Mouse (Mus musculus): ENCODE data around the gene Nav1. TPM values are rescaled to one million over a fixed set of nuclear protein-coding genes. Genes with fewer than 3 reads are reported as not detected.

Gene Nav1
- polyA plus RNA-seq, 1 experiment from 2014 or later, result 3.2 TPM

GRCm38 (mm10) chr1:135520550-135521168 lies 86.4 kb downstream of the Nav1 start:
- ATAC-seq, result no peak
- no peaks in the 10 kb centered on the region for H3K27me3 ChIP-seq (replicated peaks)
- H3K4me3 ChIP-seq, result no peak overlapping the region
- no peaks in the 10 kb centered on the region for H3K9me3 ChIP-seq (replicated peaks)
- no peak overlapping the region for H3K4me2 ChIP-seq
- 0 out of 2 replicates have a peak, but pooled peaks cover 3% of the 10 kb centered on the region for H3K36me3 ChIP-seq
- H3K4me1 ChIP-seq, result peaks cover 17% of the 10 kb centered on the region
- H3K27ac ChIP-seq, result no peak overlapping the region
- H3K9ac ChIP-seq, result no peak overlapping the region
- WGBS (ENCODE audit: insufficient replicate concordance), result 72% methylated on average over 13 of the region's 13 CpGs

GRCm38 (mm10) chr1:135518661-135519060 lies 88.4 kb downstream of the Nav1 start:
- no peak for ATAC-seq
- H3K9me3 ChIP-seq (replicated peaks), result no peaks in the 10 kb centered on the region
- H3K4me1 ChIP-seq, result peaks cover 24% of the 10 kb centered on the region
- H3K9ac ChIP-seq, result no peak overlapping the region
- no peak overlapping the region for H3K27ac ChIP-seq
- H3K27me3 ChIP-seq (replicated peaks), result no peaks in the 10 kb centered on the region
- H3K4me2 ChIP-seq, result no peak overlapping the region
- H3K4me3 ChIP-seq, result no peak overlapping the region
- WGBS (ENCODE audit: insufficient replicate concordance), result 58% methylated on average over 5 of the region's 5 CpGs
- H3K36me3 ChIP-seq, result 0 out of 2 replicates have a peak, but pooled peaks cover 3% of the 10 kb centered on the region

GRCm38 (mm10) chr1:135517469-135517868 lies 89.6 kb downstream of the Nav1 start:
- Histone ChIP-seq H3K27ac (no peak overlapping the region), H3K36me3 (0 out of 2 replicates have a peak, but pooled peaks cover 3% of the 10 kb centered on the region), H3K4me1 (peaks cover 24% of the 10 kb centered on the region), H3K4me2 (no peak overlapping the region), H3K4me3 (no peak overlapping the region), H3K9ac (no peak overlapping the region), H3K27me3 (replicated peaks) (0 out of 2 replicates have a peak, but pooled peaks cover 2% of the 10 kb centered on the region), H3K9me3 (replicated peaks) (no peaks in the 10 kb centered on the region)
- 67% methylated on average over 6 of the region's 6 CpGs for WGBS (ENCODE audit: insufficient replicate concordance)
- no peak for ATAC-seq

- peak overlapping the region; percentile 22; the same call in 1 of the 2 replicates for H3K27ac ChIP-seq
- no peak overlapping the region for H3K9ac ChIP-seq
- no peak overlapping the region for H3K4me3 ChIP-seq
- 0 out of 2 replicates have a peak, but pooled peaks cover 2% of the 10 kb centered on the region for H3K36me3 ChIP-seq
- WGBS (ENCODE audit: insufficient replicate concordance), result 27% methylated on average over 10 of the region's 10 CpGs
- no peaks in the 10 kb centered on the region for H3K9me3 ChIP-seq (replicated peaks)
- H3K4me1 ChIP-seq, result peaks cover 24% of the 10 kb centered on the region
- peak; percentile 22; the same call in 1 of the 2 replicates for ATAC-seq
- no peak overlapping the region for H3K4me2 ChIP-seq
- H3K27me3 ChIP-seq (replicated peaks), result peaks cover 9% of the 10 kb centered on the region
Observed at GRCm38 (mm10) chr1:135516511-135517305, 90.4 kb downstream of the Nav1 start.

GRCm38 (mm10) chr1:135515633-135516238 lies 91.4 kb downstream of the Nav1 start:
- peaks cover 30% of the 10 kb centered on the region for H3K4me1 ChIP-seq
- 70% methylated on average over 12 of the region's 12 CpGs for WGBS (ENCODE audit: insufficient replicate concordance)
- H3K4me2 ChIP-seq, result no peak overlapping the region

GRCm38 (mm10) chr1:135514913-135515632 lies 92.0 kb downstream of the Nav1 start:
- ATAC-seq, result no peak
- no peak overlapping the region for H3K27ac ChIP-seq
- H3K9me3 ChIP-seq (replicated peaks), result no peaks in the 10 kb centered on the region
- H3K4me3 ChIP-seq, result no peak overlapping the region
- H3K36me3 ChIP-seq, result no peaks in the 10 kb centered on the region
- peaks cover 26% of the 10 kb centered on the region for H3K27me3 ChIP-seq (replicated peaks)
- peaks cover 36% of the 10 kb centered on the region for H3K4me1 ChIP-seq
- no peak overlapping the region for H3K4me2 ChIP-seq
- H3K9ac ChIP-seq, result no peak overlapping the region
- WGBS (ENCODE audit: insufficient replicate concordance), result 66% methylated on average over 9 of the region's 9 CpGs

More at GRCm38 (mm10) chr1:135515633-135516238, 91.4 kb downstream of the Nav1 start:
- H3K9me3 ChIP-seq (replicated peaks), result no peaks in the 10 kb centered on the region
- no peak overlapping the region for H3K9ac ChIP-seq
- no peak overlapping the region for H3K4me3 ChIP-seq
- no peaks in the 10 kb centered on the region for H3K36me3 ChIP-seq
- peak; percentile 42 for ATAC-seq
- H3K27ac ChIP-seq, result 0 out of 2 replicates have a peak overlapping the region, but pooled peaks have one; percentile 22
- H3K27me3 ChIP-seq (replicated peaks), result peaks cover 19% of the 10 kb centered on the region

- Histone ChIP-seq H3K4me1 (peaks cover 39% of the 10 kb centered on the region), H3K9ac (no peak overlapping the region), H3K9me3 (replicated peaks) (no peaks in the 10 kb centered on the region), H3K27ac (no peak overlapping the region), H3K4me2 (no peak overlapping the region), H3K4me3 (no peak overlapping the region), H3K27me3 (replicated peaks) (peaks cover 36% of the 10 kb centered on the region), H3K36me3 (no peaks in the 10 kb centered on the region)
- no peak for ATAC-seq
- 58% methylated on average over 4 of the region's 4 CpGs for WGBS (ENCODE audit: insufficient replicate concordance)
Observed at GRCm38 (mm10) chr1:135514046-135514445, 93.0 kb downstream of the Nav1 start.

GRCm38 (mm10) chr1:135513464-135513863 lies 93.6 kb downstream of the Nav1 start:
- Histone ChIP-seq H3K36me3 (no peaks in the 10 kb centered on the region), H3K4me2 (no peak overlapping the region), H3K9ac (no peak overlapping the region), H3K9me3 (replicated peaks) (no peaks in the 10 kb centered on the region), H3K4me3 (no peak overlapping the region), H3K27ac (no peak overlapping the region), H3K27me3 (replicated peaks) (peaks cover 42% of the 10 kb centered on the region), H3K4me1 (peaks cover 40% of the 10 kb centered on the region)
- no peak for ATAC-seq
- WGBS (ENCODE audit: insufficient replicate concordance), result 46% methylated on average over 5 of the region's 5 CpGs

GRCm38 (mm10) chr1:135510346-135510977 lies 96.6 kb downstream of the Nav1 start:
- peaks cover 50% of the 10 kb centered on the region for H3K27me3 ChIP-seq (replicated peaks)
- H3K36me3 ChIP-seq, result no peaks in the 10 kb centered on the region
- peak; percentile 44; the same call in 1 of the 2 replicates for ATAC-seq
- no peaks in the 10 kb centered on the region for H3K9me3 ChIP-seq (replicated peaks)
- H3K27ac ChIP-seq, result no peak overlapping the region
- WGBS (ENCODE audit: insufficient replicate concordance), result 7% methylated on average over 30 of the region's 30 CpGs
- no peak overlapping the region for H3K9ac ChIP-seq
- peak overlapping the region; percentile 45 for H3K4me3 ChIP-seq
- H3K4me2 ChIP-seq, result peak overlapping the region; percentile 58
- H3K4me1 ChIP-seq, result peaks cover 21% of the 10 kb centered on the region

GRCm38 (mm10) chr1:135509145-135510084 lies 97.7 kb downstream of the Nav1 start:
- H3K27ac ChIP-seq, result no peak overlapping the region
- ATAC-seq, result no peak

More at GRCm38 (mm10) chr1:135509145-135510084, 97.7 kb downstream of the Nav1 start:
- H3K27me3 ChIP-seq (replicated peaks), result peaks cover 50% of the 10 kb centered on the region
- H3K4me3 ChIP-seq, result peak overlapping the region; percentile 45
- no peaks in the 10 kb centered on the region for H3K36me3 ChIP-seq
- 17% methylated on average over 16 of the region's 16 CpGs for WGBS (ENCODE audit: insufficient replicate concordance)
- peaks cover 16% of the 10 kb centered on the region for H3K4me1 ChIP-seq
- no peak overlapping the region for H3K9ac ChIP-seq
- H3K4me2 ChIP-seq, result peak overlapping the region; percentile 58
- H3K9me3 ChIP-seq (replicated peaks), result no peaks in the 10 kb centered on the region

Data from liver, embryonic 12.5 days (tissue).